Mouse (Mus musculus) frontal cortex, postnatal 25 days (tissue): ENCODE data around the gene Sorcs2.
A peak's percentile ranks its signal among the peaks of the same experiment; 100 is the strongest.

Experiments
- DNase-seq, 2 experiments: peaks; one replicate each; pipeline ENCODE4 v3.0.0; 2022; ENCODE audit warnings: low spot score in 2 of 2

The Sorcs2 gene

GRCm38 (mm10) chr5:36069503-36070360, 328.2 kb downstream of the Sorcs2 start:
- DNase-seq = no peak

- no peak for DNase-seq
Measured at GRCm38 (mm10) chr5:36067651-36068181, 330.2 kb downstream of the Sorcs2 start.

- no peak for DNase-seq
Measured at GRCm38 (mm10) chr5:36057804-36058322, 340.1 kb downstream of the Sorcs2 start.

- DNase-seq = no peak
Measured at GRCm38 (mm10) chr5:36056921-36057320, 341.0 kb downstream of the Sorcs2 start.

GRCm38 (mm10) chr5:36055876-36056275, 342.1 kb downstream of the Sorcs2 start:
- no peak for DNase-seq

- no peak for DNase-seq
Measured at GRCm38 (mm10) chr5:36054498-36054897, 343.4 kb downstream of the Sorcs2 start.

GRCm38 (mm10) chr5:36043154-36043553, 354.8 kb downstream of the Sorcs2 start:
- DNase-seq = no peak

GRCm38 (mm10) chr5:36041756-36042155, 356.2 kb downstream of the Sorcs2 start:
- DNase-seq = no peak

- DNase-seq = no peak
Measured at GRCm38 (mm10) chr5:36041236-36041562, 356.7 kb downstream of the Sorcs2 start.

- no peak for DNase-seq
Measured at GRCm38 (mm10) chr5:36040398-36041235, 357.3 kb downstream of the Sorcs2 start.

- DNase-seq = no peak
Measured at GRCm38 (mm10) chr5:36039596-36039995, 358.3 kb downstream of the Sorcs2 start.

- peak in 1 of 2 experiments; percentile 47 for DNase-seq
Measured at GRCm38 (mm10) chr5:36033531-36034426, 364.2 kb downstream of the Sorcs2 start.

GRCm38 (mm10) chr5:36025076-36025475, 372.9 kb downstream of the Sorcs2 start:
- DNase-seq = no peak

- DNase-seq = no peak
Measured at GRCm38 (mm10) chr5:36024003-36024685, 373.8 kb downstream of the Sorcs2 start.

- no peak for DNase-seq
Measured at GRCm38 (mm10) chr5:36022361-36022760, 375.6 kb downstream of the Sorcs2 start.

GRCm38 (mm10) chr5:36021091-36021490, 376.8 kb downstream of the Sorcs2 start:
- DNase-seq = no peak

- DNase-seq = no peak
Measured at GRCm38 (mm10) chr5:36018366-36018765, 379.6 kb downstream of the Sorcs2 start.

- DNase-seq = no peak
Measured at GRCm38 (mm10) chr5:36009405-36009804, 388.5 kb downstream of the Sorcs2 start.

- no peak for DNase-seq
Measured at GRCm38 (mm10) chr5:36007649-36008048, 390.3 kb downstream of the Sorcs2 start.

- DNase-seq = no peak
Measured at GRCm38 (mm10) chr5:36006586-36006985, 391.4 kb downstream of the Sorcs2 start.

GRCm38 (mm10) chr5:36006106-36006505, 391.8 kb downstream of the Sorcs2 start:
- DNase-seq = no peak
